8 mouse cellular contexts compared by ENCODE assay signal in the genomic region with DNA sequence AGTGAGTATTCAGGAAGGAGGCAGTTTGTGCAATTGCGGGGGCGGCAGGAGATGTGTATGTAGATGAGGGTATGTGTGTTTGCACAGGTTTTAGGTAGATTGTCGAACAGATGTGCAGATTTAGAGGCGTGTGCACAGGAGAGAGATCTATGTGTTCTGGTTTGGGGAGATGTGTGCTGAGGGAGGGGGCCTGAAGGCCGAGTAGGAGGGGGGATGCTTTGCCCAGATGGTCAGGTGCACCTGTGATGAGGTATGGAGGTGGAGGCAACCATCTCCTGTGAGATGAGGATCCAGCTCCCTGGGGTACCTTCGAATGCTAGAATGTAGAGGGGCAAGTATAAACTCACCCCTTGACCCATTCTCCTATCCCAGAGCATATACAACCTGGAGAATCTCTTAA. TPM values are rescaled to one million over a fixed set of nuclear protein-coding genes. Genes with fewer than 3 reads are reported as not detected.
A peak's percentile ranks its signal among the peaks of the same experiment; 100 is the strongest.
DNase-seq lines count a peak whose midpoint lies in the region; ATAC-seq and TF ChIP-seq lines count a peak whose summit lies in the region.

No protein-coding gene starts in this region.

- H3K4me1 ChIP-seq in kidney, embryonic 14.5 days (ENCODE audit: control insufficient read depth, insufficient read depth, low read length) = peaks cover 4% of the 10 kb centered on the region; the same call in 1 of the 2 replicates
- H3K4me1 ChIP-seq in cortical plate, adult 2 months (ENCODE audit: control insufficient read depth, insufficient read depth, low read length) = peaks cover 12% of the 10 kb centered on the region
- peaks cover 40% of the 10 kb centered on the region for H3K4me1 ChIP-seq in hindbrain, embryonic 14.5 days (replicated peaks; ENCODE audit: control insufficient read depth, insufficient read depth, low read length)
- peaks cover 38% of the 10 kb centered on the region for H3K4me1 ChIP-seq in midbrain, embryonic 14.5 days (ENCODE audit: control insufficient read depth, insufficient read depth, low read length)

- no peaks in the 10 kb centered on the region for H3K27me3 ChIP-seq in kidney, embryonic 14.5 days (ENCODE audit: control insufficient read depth, insufficient read depth, low read length)
- H3K27me3 ChIP-seq in hindbrain, embryonic 14.5 days (ENCODE audit: control insufficient read depth, insufficient read depth, low read length) = no peaks in the 10 kb centered on the region
- no peaks in the 10 kb centered on the region for H3K27me3 ChIP-seq in midbrain, embryonic 14.5 days (ENCODE audit: control insufficient read depth, insufficient read depth, low read length)

- ATAC-seq in kidney, embryonic 14.5 days (ENCODE audit: low FRiP score, low TSS enrichment) = peak; percentile 8
- ATAC-seq in hindbrain, embryonic 14.5 days (ENCODE audit: low FRiP score) = peak; percentile 19; the same call in 1 of the 2 replicates
- ATAC-seq in midbrain, embryonic 14.5 days (ENCODE audit: low FRiP score, low TSS enrichment) = peak; percentile 25
- ATAC-seq in erythroid progenitor cell, adult 5-6 weeks (replicated peaks; ENCODE audit: low FRiP score, poor library complexity, severe bottlenecking) = no peak; the same call in 1 of the 2 replicates

- intact Hi-C loops in gastrocnemius, postnatal 36 days (cut with DNase I) = loop anchor here (1.0 to 10.0 kb wide), 2 partner anchors 77 to 244 kb away; no protein-coding TSS in a partner anchor

- H3K36me3 ChIP-seq in kidney, embryonic 14.5 days (ENCODE audit: control insufficient read depth, insufficient read depth, low read length) = peaks cover 5% of the 10 kb centered on the region; the same call in 1 of the 2 replicates
- no peaks in the 10 kb centered on the region for H3K36me3 ChIP-seq in hindbrain, embryonic 14.5 days (replicated peaks; ENCODE audit: control insufficient read depth, insufficient read depth)
- no peaks in the 10 kb centered on the region for H3K36me3 ChIP-seq in midbrain, embryonic 14.5 days (ENCODE audit: control insufficient read depth, insufficient read depth, low read length)

- peak overlapping the region; percentile 56 for H3K9ac ChIP-seq in kidney, embryonic 14.5 days (ENCODE audit: low read depth, low read length)
- H3K9ac ChIP-seq in hindbrain, embryonic 14.5 days = peak overlapping the region; percentile 82
- H3K9ac ChIP-seq in midbrain, embryonic 14.5 days (replicated peaks; ENCODE audit: low read length) = peak overlapping the region; percentile 63

- 12% methylated on average over 6 of the region's 6 CpGs for WGBS in kidney, embryonic 14.5 days
- WGBS in hindbrain, embryonic 14.5 days = 14% methylated on average over 6 of the region's 6 CpGs
- WGBS in midbrain, embryonic 14.5 days = 9% methylated on average over 6 of the region's 6 CpGs

- TF ChIP-seq CTCF in cortical plate, adult 2 months (IDR thresholded peaks at IDR 0.05; ENCODE audit: extremely low read depth, insufficient read depth, low read length) = no peak

- H3K4me3 ChIP-seq in kidney, embryonic 14.5 days (ENCODE audit: low read length) = peak overlapping the region; percentile 53
- H3K4me3 ChIP-seq in cortical plate, adult 2 months (ENCODE audit: insufficient read depth, low read length) = peak overlapping the region; percentile 50
- peak overlapping the region; percentile 69 for H3K4me3 ChIP-seq in hindbrain, embryonic 14.5 days (replicated peaks; ENCODE audit: low read length)
- peak overlapping the region; percentile 57 for H3K4me3 ChIP-seq in midbrain, embryonic 14.5 days (replicated peaks; ENCODE audit: low read depth, low read length)

- no peak overlapping the region; the same call in 1 of the 2 replicates for H3K27ac ChIP-seq in kidney, embryonic 14.5 days (ENCODE audit: low read depth, low read length)
- no peak overlapping the region for H3K27ac ChIP-seq in cortical plate, adult 2 months (ENCODE audit: insufficient read depth, low read length)
- peak overlapping the region; percentile 98 for H3K27ac ChIP-seq in hindbrain, embryonic 14.5 days
- H3K27ac ChIP-seq in midbrain, embryonic 14.5 days (replicated peaks; ENCODE audit: low read depth, low read length) = peak overlapping the region; percentile 71

- peak overlapping the region; percentile 86 for H3K4me2 ChIP-seq in kidney, embryonic 14.5 days (replicated peaks; ENCODE audit: low read depth, low read length)
- peak overlapping the region; percentile 97 for H3K4me2 ChIP-seq in hindbrain, embryonic 14.5 days (replicated peaks)
- H3K4me2 ChIP-seq in midbrain, embryonic 14.5 days (ENCODE audit: low read length) = peak overlapping the region; percentile 82

- DNase-seq in kidney, adult 18-20 months = no peak
- DNase-seq in hindbrain, embryonic 14.5 days (ENCODE audit: low spot score) = peak; percentile 24
- DNase-seq in midbrain, embryonic 14.5 days = no peak
- DNase-seq in left cerebral cortex, adult 9 months (ENCODE audit: low spot score in 2 of 2) = no peak
- no peak for DNase-seq in gastrocnemius, postnatal 36 days

- H3K9me3 ChIP-seq in kidney, embryonic 14.5 days (ENCODE audit: control insufficient read depth, low read length) = no peaks in the 10 kb centered on the region
- H3K9me3 ChIP-seq in hindbrain, embryonic 14.5 days (ENCODE audit: control insufficient read depth, low read length) = no peaks in the 10 kb centered on the region
- no peaks in the 10 kb centered on the region for H3K9me3 ChIP-seq in midbrain, embryonic 14.5 days (ENCODE audit: control insufficient read depth, low read length)

- TF ChIP-seq POLR2A in cortical plate, adult 2 months (IDR thresholded peaks at IDR 0.05; ENCODE audit: extremely low read depth, insufficient read depth, low read length) = no peak

RNA-seq across cellular contexts. Expression of a gene that starts 7.5 kb away (rescaled TPM):
- 25.5 and 42.5 TPM in 2 replicates for polyA plus RNA-seq in kidney, embryonic 14.5 days (2014; fragmentation: Nextera tagmentation; extraction: Ambion mirVana)
- 62.6 and 64.5 TPM in 2 replicates for polyA plus RNA-seq in cortical plate, adult 2 months (2012; rRNA removed)
- 86.1 and 98.6 TPM in 2 replicates for polyA plus RNA-seq in hindbrain, embryonic 14.5 days (2014; fragmentation: Nextera tagmentation; extraction: Ambion mirVana)
- 64.6 and 73.3 TPM in 2 replicates for polyA plus RNA-seq in midbrain, embryonic 14.5 days (2014; fragmentation: Nextera tagmentation; extraction: Ambion mirVana)
- 1 to 10 TPM; 4.4 to 4.6 TPM for total RNA-seq in gastrocnemius, postnatal 36 days (2021)
- 7.9 and 12.2 TPM in 2 replicates for total RNA-seq in erythroid progenitor cell, adult 5-6 weeks (2015; ENCODE audit: low replicate concordance)
- 1.0 and 1.8 TPM in 2 replicates for total RNA-seq in erythroid progenitor cell, adult 5-6 weeks (2017; ENCODE audit: low replicate concordance)

RNA-seq across cellular contexts. Expression of a gene that starts 7.8 kb away (rescaled TPM):
- 5.2 and 9.6 TPM in 2 replicates for polyA plus RNA-seq in kidney, embryonic 14.5 days (2014; fragmentation: Nextera tagmentation; extraction: Ambion mirVana)
- 8.8 and 10.6 TPM in 2 replicates for polyA plus RNA-seq in cortical plate, adult 2 months (2012; rRNA removed)
- 5.0 and 5.8 TPM in 2 replicates for polyA plus RNA-seq in hindbrain, embryonic 14.5 days (2014; fragmentation: Nextera tagmentation; extraction: Ambion mirVana)
- 6.5 and 7.1 TPM in 2 replicates for polyA plus RNA-seq in midbrain, embryonic 14.5 days (2014; fragmentation: Nextera tagmentation; extraction: Ambion mirVana)
- total RNA-seq in gastrocnemius, postnatal 36 days (2021) = 1 to 10 TPM; 3.6 to 3.9 TPM
- total RNA-seq in erythroid progenitor cell, adult 5-6 weeks (2015; ENCODE audit: low replicate concordance) = 1.8 TPM in 1 of 2 replicates, not detected in the other
- total RNA-seq in erythroid progenitor cell, adult 5-6 weeks (2017; ENCODE audit: low replicate concordance) = 6.6 and 11.2 TPM in 2 replicates

RNA-seq across cellular contexts. Expression of a gene that starts 36.2 kb away (rescaled TPM):
- polyA plus RNA-seq in kidney, embryonic 14.5 days (2014; fragmentation: Nextera tagmentation; extraction: Ambion mirVana) = not detected in 2 replicates
- polyA plus RNA-seq in cortical plate, adult 2 months (2012; rRNA removed) = not detected in 2 replicates
- not detected in 2 replicates for polyA plus RNA-seq in hindbrain, embryonic 14.5 days (2014; fragmentation: Nextera tagmentation; extraction: Ambion mirVana)
- not detected in 2 replicates for polyA plus RNA-seq in midbrain, embryonic 14.5 days (2014; fragmentation: Nextera tagmentation; extraction: Ambion mirVana)
- total RNA-seq in gastrocnemius, postnatal 36 days (2021) = not detected
- total RNA-seq in erythroid progenitor cell, adult 5-6 weeks (2015; ENCODE audit: low replicate concordance) = not detected in 2 replicates
- total RNA-seq in erythroid progenitor cell, adult 5-6 weeks (2017; ENCODE audit: low replicate concordance) = not detected in 2 replicates

RNA-seq across cellular contexts. Expression of a gene that starts 46.1 kb away (rescaled TPM):
- polyA plus RNA-seq in kidney, embryonic 14.5 days (2014; fragmentation: Nextera tagmentation; extraction: Ambion mirVana) = 0.86 and 1.8 TPM in 2 replicates
- 5.3 and 5.7 TPM in 2 replicates for polyA plus RNA-seq in cortical plate, adult 2 months (2012; rRNA removed)
- polyA plus RNA-seq in hindbrain, embryonic 14.5 days (2014; fragmentation: Nextera tagmentation; extraction: Ambion mirVana) = 8.7 and 9.2 TPM in 2 replicates
- 6.9 and 7.2 TPM in 2 replicates for polyA plus RNA-seq in midbrain, embryonic 14.5 days (2014; fragmentation: Nextera tagmentation; extraction: Ambion mirVana)
- total RNA-seq in gastrocnemius, postnatal 36 days (2021) = under 1 TPM; 0.43 to 0.54 TPM
- total RNA-seq in erythroid progenitor cell, adult 5-6 weeks (2015; ENCODE audit: low replicate concordance) = 0.36 TPM in 1 of 2 replicates, not detected in the other
- total RNA-seq in erythroid progenitor cell, adult 5-6 weeks (2017; ENCODE audit: low replicate concordance) = 0.38 TPM in 1 of 2 replicates, not detected in the other

Comparison
In these comparisons a context has a peak if more than half of its experiments do, and no peak if none do; other contexts are left out.
1. H3K27ac ChIP-seq: peak in hindbrain, embryonic 14.5 days (single experiment) and midbrain, embryonic 14.5 days (single experiment); none in kidney, embryonic 14.5 days (single experiment) and cortical plate, adult 2 months (single experiment).
2. Peak in every context shown above with its lines, with median percentiles within 50 percentile points of each other: H3K4me2 ChIP-seq, H3K4me3 ChIP-seq and H3K9ac ChIP-seq.